Mouse (Mus musculus) embryonic facial prominence, embryonic 15.5 days (tissue): ENCODE results near the gene Fam196b. TPM values are rescaled to one million over a fixed set of nuclear protein-coding genes. Genes with fewer than 3 reads are reported as not detected.

Experiments
- ATAC-seq: fragments of 200-750 bp; cut with Nextera tagmentation; 2 replicates; pipeline ENCODE4 v1.8.0; 2017; ENCODE audit warnings: low read depth, moderate TSS enrichment; ENCODE audit not compliant: insufficient number of reproducible peaks, low FRiP score, low TSS enrichment
- H3K27ac ChIP-seq: fragments of 300-500 bp; sonication (generic); replicated peaks from 2 replicates; pipeline ENCODE4 v1.5.1; 2015; ENCODE audit warnings: mild to moderate bottlenecking, inconsistent platforms
- H3K27me3 ChIP-seq: fragments of 300-500 bp; sonication (generic); 2 replicates; pipeline ENCODE4 v1.6.1; 2015; ENCODE audit warnings: inconsistent platforms
- H3K36me3 ChIP-seq: fragments of 300-500 bp; sonication (generic); 2 replicates; pipeline ENCODE4 v1.6.1; 2015; ENCODE audit warnings: mild to moderate bottlenecking, inconsistent platforms
- H3K4me1 ChIP-seq: fragments of 300-500 bp; sonication (generic); 2 replicates; pipeline ENCODE4 v1.6.1; 2015; ENCODE audit warnings: inconsistent platforms
- H3K4me2 ChIP-seq: fragments of 300-500 bp; sonication (generic); replicated peaks from 2 replicates; pipeline ENCODE4 v1.6.1; 2015; ENCODE audit warnings: mild to moderate bottlenecking, inconsistent platforms
- H3K4me3 ChIP-seq: fragments of 300-500 bp; sonication (generic); replicated peaks from 2 replicates; pipeline ENCODE4 v1.5.1; 2015; ENCODE audit warnings: mild to moderate bottlenecking, inconsistent platforms
- H3K9ac ChIP-seq: fragments of 300-500 bp; sonication (generic); 2 replicates; pipeline ENCODE4 v1.6.1; 2015; ENCODE audit warnings: inconsistent platforms
- H3K9me3 ChIP-seq: fragments of 300-500 bp; sonication (generic); replicated peaks from 2 replicates; pipeline ENCODE4 v1.6.1; 2016; ENCODE audit warnings: inconsistent platforms
- WGBS: fragments of 180-500 bp; shearing (Covaris S2); methylation state at CpG from one replicate; pipeline ENCODE4 v1.1.7; 2015; 5-methylcytosine and 5-hydroxymethylcytosine counted together
- polyA plus RNA-seq: library from polyadenylated mRNA; unstranded; fragments of >200 nt; fragmentation: Nextera tagmentation; extraction: Ambion mirVana; gene quantifications from 2 replicates; pipeline ENCODE4 v1.2.1, GENCODE M21; 2015

Fam196b gene
- polyA plus RNA-seq, 1 experiment from 2014 or later: 1.2 TPM

DNA sequence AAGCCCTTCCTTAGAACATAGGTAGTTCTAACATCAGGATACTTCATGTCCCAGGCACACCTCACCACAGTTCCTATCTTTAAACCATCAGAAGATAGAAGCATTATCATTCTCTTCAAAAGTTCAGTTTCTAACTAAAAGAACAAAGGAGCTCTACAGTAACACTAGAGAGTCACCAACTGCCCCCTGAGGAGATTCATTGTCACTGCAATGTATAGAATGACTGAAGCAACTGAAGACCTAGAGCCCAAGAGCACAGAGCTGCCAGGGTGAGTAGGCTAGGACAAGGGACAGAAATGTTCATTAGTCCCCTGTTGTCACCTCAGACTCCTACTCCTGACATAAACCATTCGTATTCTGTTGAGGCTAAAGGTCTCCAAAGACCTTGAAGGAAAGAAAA lies 152.4 kb downstream of the Fam196b start:
- ATAC-seq: no peak
- H3K4me3 ChIP-seq: no peak overlapping the region
- H3K27me3 ChIP-seq: no peaks in the 10 kb centered on the region
- no peak overlapping the region for H3K9ac ChIP-seq
- H3K9me3 ChIP-seq: no peaks in the 10 kb centered on the region
- no peaks in the 10 kb centered on the region for H3K4me1 ChIP-seq
- H3K4me2 ChIP-seq: no peak overlapping the region
- no peak overlapping the region for H3K27ac ChIP-seq
- no peaks in the 10 kb centered on the region for H3K36me3 ChIP-seq
- WGBS: 69% methylated on average over 1 of the region's 1 CpGs

DNA sequence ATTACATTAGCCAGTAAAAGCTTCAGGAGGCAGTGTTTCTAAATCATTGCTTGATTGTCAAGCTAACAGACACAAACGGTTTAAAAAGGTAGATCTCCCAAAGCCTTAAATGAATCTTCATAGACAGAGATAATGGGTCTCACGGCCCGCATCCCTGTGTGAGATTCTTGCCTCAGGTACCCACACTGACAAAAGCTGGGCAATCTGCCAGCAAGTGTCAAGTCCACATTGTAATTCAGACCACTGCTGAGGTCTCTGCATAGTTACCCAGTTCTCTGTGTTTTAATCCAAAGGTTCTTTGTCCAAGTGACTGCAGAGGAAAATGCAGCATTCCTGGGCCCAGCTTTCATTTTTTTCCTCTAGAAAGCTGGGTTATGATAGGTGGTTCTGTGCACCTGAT lies 153.9 kb downstream of the Fam196b start:
- no peak overlapping the region for H3K4me2 ChIP-seq
- H3K27ac ChIP-seq: no peak overlapping the region
- no peaks in the 10 kb centered on the region for H3K36me3 ChIP-seq
- H3K27me3 ChIP-seq: no peaks in the 10 kb centered on the region
- H3K4me1 ChIP-seq: no peaks in the 10 kb centered on the region
- no peak overlapping the region for H3K4me3 ChIP-seq
- WGBS: 49% methylated on average over 3 of the region's 3 CpGs
- no peaks in the 10 kb centered on the region for H3K9me3 ChIP-seq
- no peak overlapping the region for H3K9ac ChIP-seq
- ATAC-seq: no peak

DNA sequence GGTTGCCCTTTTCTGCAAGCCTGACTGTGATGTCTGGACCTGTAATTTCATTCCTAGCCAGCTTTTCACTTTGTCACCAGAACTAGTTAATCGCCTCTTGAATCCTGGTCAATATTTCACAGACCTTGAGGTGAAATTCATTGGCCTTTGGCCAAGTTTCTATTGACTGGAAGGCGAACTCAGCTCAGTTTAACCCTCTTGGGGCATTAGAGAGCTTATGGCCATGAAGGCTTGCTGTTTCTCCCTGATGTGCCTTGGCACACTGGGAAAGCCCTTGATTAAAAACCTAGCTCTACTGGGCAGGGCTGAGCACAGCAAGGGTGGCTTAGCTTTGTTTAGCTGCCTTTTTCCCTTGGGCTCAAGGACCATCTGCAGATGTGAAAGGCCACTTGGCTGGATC lies 155.2 kb downstream of the Fam196b start:
- Histone ChIP-seq H3K9me3 (no peaks in the 10 kb centered on the region), H3K9ac (no peak overlapping the region), H3K4me2 (no peak overlapping the region), H3K4me3 (no peak overlapping the region), H3K27me3 (no peaks in the 10 kb centered on the region), H3K36me3 (no peaks in the 10 kb centered on the region), H3K4me1 (no peaks in the 10 kb centered on the region), H3K27ac (no peak overlapping the region)
- ATAC-seq: no peak
- WGBS: 72% methylated on average over 2 of the region's 2 CpGs

Other genes with a start within 250 kb of the Fam196b start
- 1.4 and 1.5 TPM in 2 replicates for gene 4930469K13Rik, start 216.3 kb upstream of the Fam196b start, polyA plus RNA-seq
- 0.56 and 1.4 TPM in 2 replicates for gene Foxi1, start 106.7 kb upstream of the Fam196b start, polyA plus RNA-seq